Mouse (Mus musculus): ENCODE measurements around the gene Lhfpl4.

Gene Lhfpl4

GRCm38 (mm10) chr6:113168316-113168975 lies 26.7 kb downstream of the Lhfpl4 start:
- no peak for DNase-seq

DNA sequence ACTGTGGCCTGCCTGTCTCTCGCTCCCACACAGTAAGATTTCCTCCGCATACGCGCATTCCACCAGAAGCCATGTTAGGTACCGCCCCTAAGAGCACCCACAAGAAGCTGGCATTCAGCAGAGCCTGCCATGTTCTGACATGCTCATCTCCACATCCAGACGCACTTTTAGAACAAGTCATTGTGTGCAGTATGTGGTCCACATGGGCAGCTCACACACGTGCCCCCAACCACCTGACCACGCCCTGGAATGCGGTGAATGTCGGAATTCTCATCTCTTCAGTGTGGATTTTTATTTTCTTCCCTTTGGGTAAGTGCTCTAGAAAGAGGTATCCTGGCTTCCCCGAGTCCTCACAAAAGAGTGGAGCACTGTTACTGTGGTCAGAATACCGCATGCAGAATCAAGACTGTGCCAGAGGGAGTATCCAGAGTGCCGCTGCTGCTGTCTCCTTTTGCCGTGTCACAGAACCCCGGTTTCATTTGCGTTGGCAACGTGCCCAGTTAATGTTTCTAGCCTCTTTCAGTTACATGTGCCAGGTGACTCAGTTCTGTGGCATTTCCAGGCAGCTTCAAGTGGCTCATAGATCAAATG lies 28.4 kb downstream of the Lhfpl4 start:
- DNase-seq, result no peak

GRCm38 (mm10) chr6:113163513-113163912 lies 31.7 kb downstream of the Lhfpl4 start:
- DNase-seq, result no peak

DNA sequence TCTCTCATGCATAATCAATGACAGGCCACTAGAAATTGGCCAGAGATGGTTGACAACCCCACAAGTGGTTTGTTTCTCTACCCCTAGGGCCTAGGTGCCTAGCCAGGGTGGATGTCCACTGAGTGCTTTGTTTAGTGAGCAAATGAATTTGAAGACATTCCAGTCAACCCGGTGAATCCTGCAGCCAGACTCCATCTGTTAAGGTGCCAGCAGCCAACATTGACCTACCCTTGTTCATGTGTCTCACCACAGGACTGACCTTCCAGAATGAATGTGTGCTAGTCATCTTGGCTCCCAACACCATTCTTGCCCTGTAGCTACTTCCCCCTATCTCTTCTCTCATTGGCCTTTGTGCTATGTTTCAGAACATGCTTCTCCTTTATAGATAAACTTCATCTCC lies 33.2 kb downstream of the Lhfpl4 start:
- no peak for DNase-seq

GRCm38 (mm10) chr6:113160106-113160505 lies 35.1 kb downstream of the Lhfpl4 start:
- DNase-seq, result no peak

GRCm38 (mm10) chr6:113156064-113156463 lies 39.1 kb downstream of the Lhfpl4 start:
- no peak for DNase-seq

DNA sequence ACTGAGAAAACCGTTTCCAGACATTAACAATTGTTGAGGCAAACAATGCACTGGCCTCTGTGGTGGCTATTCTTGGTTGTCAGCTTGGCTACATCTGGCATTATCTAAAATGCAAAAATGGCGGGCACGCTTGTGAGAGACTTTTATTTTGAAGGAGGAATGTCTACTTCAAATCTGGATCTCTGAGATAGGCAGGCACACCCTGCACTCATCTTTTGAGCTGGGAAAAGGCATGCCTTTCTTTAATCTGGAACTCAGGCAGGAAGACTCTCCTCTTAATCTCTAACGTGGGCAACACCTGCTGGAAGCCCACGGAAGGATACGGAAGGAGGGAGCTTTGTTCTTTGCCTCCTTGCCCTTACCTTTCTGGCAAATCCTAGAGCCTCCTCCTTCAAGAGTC lies 40.3 kb downstream of the Lhfpl4 start:
- DNase-seq, result no peak

- DNase-seq, result no peak
Measured at GRCm38 (mm10) chr6:113154071-113154470, 41.1 kb downstream of the Lhfpl4 start.

- DNase-seq, result no peak
Measured at GRCm38 (mm10) chr6:113145249-113145648, 49.9 kb downstream of the Lhfpl4 start.

- DNase-seq, result no peak
Measured at GRCm38 (mm10) chr6:113144764-113145163, 50.4 kb downstream of the Lhfpl4 start.

- no peak for DNase-seq
Measured at GRCm38 (mm10) chr6:113141389-113142094, 53.6 kb downstream of the Lhfpl4 start.

- no peak for DNase-seq
Measured at GRCm38 (mm10) chr6:113133360-113133759, 61.8 kb downstream of the Lhfpl4 start.

GRCm38 (mm10) chr6:113120806-113121205 lies 74.4 kb downstream of the Lhfpl4 start:
- no peak for DNase-seq

Data from B cell, adult 2 months (primary cell).